Mouse (Mus musculus): ENCODE data around the gene Ifna6. TPM values are rescaled to one million over a fixed set of nuclear protein-coding genes. Genes with fewer than 3 reads are reported as not detected.
A peak's percentile ranks its signal among the peaks of the same experiment; 100 is the strongest.
"Not testable (repeated sequence)": the region's sequence is repeated elsewhere in the genome, so short reads cannot be mapped to it uniquely, and the experiment has no call there.

The Ifna6 gene
- polyA plus RNA-seq, 1 experiment, result not detected

DNA sequence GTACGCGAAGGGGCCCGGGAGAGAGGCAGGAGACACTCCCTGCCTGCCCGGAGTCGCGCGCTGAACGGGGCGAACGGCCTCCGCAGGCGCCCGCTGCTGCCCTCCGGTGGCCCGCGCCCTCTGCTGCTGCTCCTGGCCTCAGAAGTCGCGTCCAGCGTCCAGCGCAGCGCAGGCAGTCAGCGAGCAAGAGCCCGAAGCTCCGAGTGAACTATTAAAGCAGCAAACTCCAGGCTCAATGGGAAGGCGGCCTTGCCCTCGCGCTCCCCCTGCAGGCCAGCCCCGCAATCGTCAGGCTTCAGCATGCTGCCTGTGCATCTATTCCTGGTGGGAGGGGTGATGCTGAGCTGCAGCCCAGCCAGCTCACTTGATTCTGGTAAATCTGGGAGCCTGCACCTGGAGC is 24.3 kb upstream of the Ifna6 start, which contains the start of gene Gm13287:
Gm13287 (plus strand) TSS at position 301 of the 400 bp plus-strand sequence.
- not testable (repeated sequence) for H3K36me3 ChIP-seq (ENCODE audit: control insufficient read depth, insufficient read depth, low read length); H3K27ac ChIP-seq (ENCODE audit: insufficient read depth, low read depth, low read length); H3K27me3 ChIP-seq (replicated peaks; ENCODE audit: control insufficient read depth, insufficient read depth, low read length); H3K4me3 ChIP-seq (ENCODE audit: insufficient read depth, low read depth, low read length); DNase-seq; H3K4me1 ChIP-seq (ENCODE audit: control insufficient read depth, insufficient read depth, low read length)
- no CpG with 5 or more reads among the region's 29 CpGs for WGBS

DNA sequence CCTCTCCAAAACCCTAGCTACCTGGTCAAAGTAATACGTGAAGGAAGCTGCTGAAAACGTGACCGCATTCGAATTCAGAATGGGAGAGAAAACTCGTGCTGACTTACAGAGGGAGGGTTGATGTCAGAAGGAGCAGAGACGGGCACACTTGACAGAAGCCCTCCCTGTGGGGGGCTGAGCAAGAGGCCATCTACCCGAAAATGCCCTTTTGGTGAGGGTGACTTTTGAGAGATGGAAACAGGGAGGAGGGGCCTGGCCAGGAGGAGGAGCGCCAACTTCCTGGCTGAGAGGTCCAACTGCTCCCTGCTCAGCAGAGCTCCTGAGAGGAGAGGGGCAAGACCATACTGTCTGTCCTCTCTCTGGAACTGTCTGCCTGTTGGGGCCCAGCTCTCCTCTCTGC is 22.0 kb upstream of the Ifna6 start, which contains the start of gene Gm13288:
Gm13288 (plus strand) TSS at position 301 of the 400 bp plus-strand sequence.
- not testable (repeated sequence) for H3K36me3 ChIP-seq (ENCODE audit: control insufficient read depth, insufficient read depth, low read length); H3K27ac ChIP-seq (ENCODE audit: insufficient read depth, low read depth, low read length); H3K4me3 ChIP-seq (ENCODE audit: insufficient read depth, low read depth, low read length); H3K27me3 ChIP-seq (replicated peaks; ENCODE audit: control insufficient read depth, insufficient read depth, low read length); H3K4me1 ChIP-seq (ENCODE audit: control insufficient read depth, insufficient read depth, low read length); DNase-seq
- no CpG with 5 or more reads among the region's 8 CpGs for WGBS

DNA sequence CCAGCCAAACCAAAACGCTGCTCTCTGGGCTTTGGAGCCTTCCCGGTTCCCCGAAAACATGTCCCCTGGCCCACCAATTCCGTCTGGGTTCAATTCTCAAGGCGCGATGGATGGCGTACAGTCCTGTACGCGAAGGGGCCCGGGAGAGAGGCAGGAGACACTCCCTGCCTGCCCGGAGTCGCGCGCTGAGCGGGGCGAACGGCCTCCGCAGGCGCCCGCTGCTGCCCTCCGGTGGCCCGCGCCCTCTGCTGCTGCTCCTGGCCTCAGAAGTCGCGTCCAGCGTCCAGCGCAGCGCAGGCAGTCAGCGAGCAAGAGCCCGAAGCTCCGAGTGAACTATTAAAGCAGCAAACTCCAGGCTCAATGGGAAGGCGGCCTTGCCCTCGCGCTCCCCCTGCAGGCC is 21.5 kb upstream of the Ifna6 start:
- not testable (repeated sequence) for H3K4me3 ChIP-seq (ENCODE audit: insufficient read depth, low read depth, low read length)

DNA sequence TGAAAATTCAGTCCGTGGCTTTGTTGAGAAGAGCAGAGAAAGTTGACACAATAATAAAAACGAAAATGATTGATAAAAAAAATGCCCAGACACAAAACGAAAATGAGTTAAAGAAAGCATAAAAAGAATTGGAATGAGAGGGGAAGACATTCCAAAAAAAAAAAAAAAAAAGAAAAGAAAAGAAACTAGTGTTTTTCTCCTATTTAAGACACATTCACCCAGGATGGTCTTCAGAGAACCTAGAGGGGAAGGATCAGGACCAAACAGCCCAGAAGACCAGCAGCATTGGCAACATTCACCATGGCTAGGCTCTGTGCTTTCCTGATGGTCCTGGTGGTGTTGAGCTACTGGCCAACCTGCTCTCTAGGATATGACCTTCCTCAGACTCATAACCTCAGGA is 11.3 kb upstream of the Ifna6 start, which contains the start of gene Ifna7:
Ifna7 (plus strand) TSS at position 301 of the 400 bp plus-strand sequence.
- H3K4me3 ChIP-seq (ENCODE audit: insufficient read depth, low read depth, low read length), result no peak within 1 kb of the TSS
- no peak for DNase-seq
- H3K4me1 ChIP-seq (ENCODE audit: control insufficient read depth, insufficient read depth, low read length), result no peaks in the 10 kb centered on the region
- no peak within 1 kb of the TSS for H3K27ac ChIP-seq (ENCODE audit: insufficient read depth, low read depth, low read length)
- 57% methylated on average over 3 of the region's 3 CpGs for WGBS
- no peaks in the 10 kb centered on the region for H3K36me3 ChIP-seq (ENCODE audit: control insufficient read depth, insufficient read depth, low read length)
- TF ChIP-seq CTCF (conservative IDR thresholded peaks at IDR 0.05; ENCODE audit: insufficient read depth, insufficient read length, low read depth, low read length) (no peak), POLR2A (IDR thresholded peaks at IDR 0.05; ENCODE audit: low read depth, low read length) (no peak)
- no peaks in the 10 kb centered on the region for H3K27me3 ChIP-seq (replicated peaks; ENCODE audit: control insufficient read depth, insufficient read depth, low read length)

More for the DNA sequence above, 21.5 kb upstream of the Ifna6 start:
- H3K36me3 ChIP-seq (ENCODE audit: control insufficient read depth, insufficient read depth, low read length); H3K27me3 ChIP-seq (replicated peaks; ENCODE audit: control insufficient read depth, insufficient read depth, low read length); H3K27ac ChIP-seq (ENCODE audit: insufficient read depth, low read depth, low read length); H3K4me1 ChIP-seq (ENCODE audit: control insufficient read depth, insufficient read depth, low read length): not testable (repeated sequence)
- peak; percentile 51 for DNase-seq
- under 1% methylated on average over 15 of the region's 34 CpGs for WGBS

- Histone ChIP-seq H3K4me3 (ENCODE audit: insufficient read depth, low read depth, low read length) (no peak within 1 kb of the TSS), H3K36me3 (ENCODE audit: control insufficient read depth, insufficient read depth, low read length) (no peaks in the 10 kb centered on the region), H3K4me1 (ENCODE audit: control insufficient read depth, insufficient read depth, low read length) (no peaks in the 10 kb centered on the region), H3K27me3 (replicated peaks; ENCODE audit: control insufficient read depth, insufficient read depth, low read length) (no peaks in the 10 kb centered on the region), H3K27ac (ENCODE audit: insufficient read depth, low read depth, low read length) (no peak within 1 kb of the TSS)
- DNase-seq, result no peak
- 76% methylated on average over 1 of the region's 1 CpGs for whole genome bisulfite sequencing
- TF ChIP-seq POLR2A (IDR thresholded peaks at IDR 0.05; ENCODE audit: low read depth, low read length), result no peak
- TF ChIP-seq CTCF (conservative IDR thresholded peaks at IDR 0.05; ENCODE audit: insufficient read depth, insufficient read length, low read depth, low read length), result no peak
Measured at GRCm38 (mm10) chr4:88819659-88820058, 7.6 kb upstream of the Ifna6 start, which contains the start of gene Ifna11. Ifna11 (plus strand) TSS chr4:88819959.

GRCm38 (mm10) chr4:88822995-88823394 is 4.2 kb upstream of the Ifna6 start:
- TF ChIP-seq CTCF (conservative IDR thresholded peaks at IDR 0.05; ENCODE audit: insufficient read depth, insufficient read length, low read depth, low read length) (no peak), POLR2A (IDR thresholded peaks at IDR 0.05; ENCODE audit: low read depth, low read length) (no peak)
- Histone ChIP-seq H3K27me3 (replicated peaks; ENCODE audit: control insufficient read depth, insufficient read depth, low read length) (no peaks in the 10 kb centered on the region), H3K27ac (ENCODE audit: insufficient read depth, low read depth, low read length) (no peak overlapping the region), H3K4me1 (ENCODE audit: control insufficient read depth, insufficient read depth, low read length) (no peaks in the 10 kb centered on the region), H3K4me3 (ENCODE audit: insufficient read depth, low read depth, low read length) (no peak overlapping the region), H3K36me3 (ENCODE audit: control insufficient read depth, insufficient read depth, low read length) (no peaks in the 10 kb centered on the region)
- WGBS, result 26% methylated on average over 4 of the region's 4 CpGs
- peak; percentile 9 for DNase-seq

GRCm38 (mm10) chr4:88830523-88830922 is 3.3 kb downstream of the Ifna6 start:
- H3K27me3 ChIP-seq (replicated peaks; ENCODE audit: control insufficient read depth, insufficient read depth, low read length), result no peaks in the 10 kb centered on the region
- DNase-seq, result peak; percentile 27
- H3K4me1 ChIP-seq (ENCODE audit: control insufficient read depth, insufficient read depth, low read length), result no peaks in the 10 kb centered on the region
- H3K4me3 ChIP-seq (ENCODE audit: insufficient read depth, low read depth, low read length), result no peak overlapping the region
- WGBS, result 16% methylated on average over 4 of the region's 4 CpGs
- no peaks in the 10 kb centered on the region for H3K36me3 ChIP-seq (ENCODE audit: control insufficient read depth, insufficient read depth, low read length)
- H3K27ac ChIP-seq (ENCODE audit: insufficient read depth, low read depth, low read length), result no peak overlapping the region
- TF ChIP-seq POLR2A (IDR thresholded peaks at IDR 0.05; ENCODE audit: low read depth, low read length), result no peak
- TF ChIP-seq CTCF (conservative IDR thresholded peaks at IDR 0.05; ENCODE audit: insufficient read depth, insufficient read length, low read depth, low read length), result 0 out of 2 replicates have a peak, but pooled peaks have one; percentile 7

- 83% methylated on average over 1 of the region's 1 CpGs for WGBS
Measured at GRCm38 (mm10) chr4:88835225-88835624, 8.0 kb downstream of the Ifna6 start, which contains the start of gene Ifna5. Ifna5 (plus strand) TSS chr4:88835525.

More at GRCm38 (mm10) chr4:88835225-88835624, 8.0 kb downstream of the Ifna6 start, which contains the start of gene Ifna5:
- H3K36me3 ChIP-seq (ENCODE audit: control insufficient read depth, insufficient read depth, low read length); H3K4me1 ChIP-seq (ENCODE audit: control insufficient read depth, insufficient read depth, low read length); H3K27ac ChIP-seq (ENCODE audit: insufficient read depth, low read depth, low read length); H3K4me3 ChIP-seq (ENCODE audit: insufficient read depth, low read depth, low read length); H3K27me3 ChIP-seq (replicated peaks; ENCODE audit: control insufficient read depth, insufficient read depth, low read length); DNase-seq: not testable (repeated sequence)
